Mouse (Mus musculus): Measurements from ENCODE around the gene Aldh1l1. TPM values are rescaled to one million over a fixed set of nuclear protein-coding genes. Genes with fewer than 3 reads are reported as not detected.

Aldh1l1 gene
- total and polyA plus RNA-seq, 2 experiments, result 897 to 1,237 TPM

DNA sequence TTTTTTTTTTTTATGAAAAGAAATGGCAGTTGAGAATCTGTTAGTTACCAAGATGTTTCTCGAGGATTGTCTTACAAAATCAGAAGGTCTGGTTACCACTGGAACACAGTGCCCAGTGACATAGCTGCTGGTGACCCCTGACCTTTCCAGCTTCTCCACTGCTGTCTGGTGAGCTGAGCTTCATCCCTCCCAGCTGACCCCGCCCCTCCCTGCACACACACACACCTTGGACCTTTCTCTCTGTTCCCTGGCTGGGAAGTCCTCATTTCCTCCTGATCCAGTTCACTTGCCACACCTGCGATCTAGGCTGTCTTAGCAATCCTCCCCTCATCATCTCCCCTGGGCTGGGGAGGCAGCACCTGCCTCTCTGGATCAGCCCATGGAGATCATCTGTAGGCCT lies 60.0 kb downstream of the Aldh1l1 start:
- peak; percentile 88 for DNase-seq (ENCODE audit: extremely low read depth, low read depth, low spot score)
- Histone ChIP-seq H3K27me3 (ENCODE audit: control insufficient read depth, insufficient read depth, low read length) (no peaks in the 10 kb centered on the region), H3K36me3 (ENCODE audit: control insufficient read depth, insufficient read depth, low read length) (no peaks in the 10 kb centered on the region), H3K4me1 (ENCODE audit: control insufficient read depth, insufficient read depth, low read length) (peaks cover 48% of the 10 kb centered on the region), H3K9ac (ENCODE audit: low read depth, low read length) (peak overlapping the region; percentile 53), H3K79me2 (ENCODE audit: control insufficient read depth, insufficient read depth, low read length) (peaks cover 10% of the 10 kb centered on the region; the same call in 1 of the 2 replicates), H3K27ac (replicated peaks; ENCODE audit: insufficient read depth, low read depth, low read length) (peak overlapping the region; percentile 97), H3K4me3 (ENCODE audit: insufficient read depth, low read depth, low read length) (no peak overlapping the region)
- no peak for TF ChIP-seq CTCF (IDR thresholded peaks at IDR 0.05; ENCODE audit: low read depth, low read length)
- TF ChIP-seq POLR2A (IDR thresholded peaks at IDR 0.05; ENCODE audit: extremely low read depth, insufficient read depth, low read length), result peak; percentile 30; the same call in 1 of the 2 replicates
- WGBS, result 10% methylated on average over 3 of the region's 3 CpGs

DNA sequence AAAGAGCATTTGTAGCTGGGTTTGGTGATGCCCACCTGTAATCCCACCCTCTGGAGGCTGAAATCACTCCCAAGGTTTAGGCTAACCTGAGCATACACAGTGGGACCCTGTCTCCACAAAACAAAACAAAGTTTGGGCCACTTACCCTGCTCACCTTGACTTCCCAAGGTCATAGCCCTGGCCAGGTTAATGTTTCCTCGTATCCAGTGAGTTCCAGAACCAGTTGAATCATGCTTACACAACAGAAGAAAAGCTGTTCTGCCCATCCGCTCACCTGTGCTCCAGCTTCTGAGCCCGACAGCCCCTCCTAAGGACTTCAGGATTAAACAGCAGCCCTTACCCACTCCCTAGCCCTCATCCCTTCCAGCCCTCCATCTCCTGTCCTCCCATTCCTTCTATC lies 60.8 kb downstream of the Aldh1l1 start:
- DNase-seq (ENCODE audit: extremely low read depth, low read depth, low spot score), result peak; percentile 89
- 34% methylated on average over 3 of the region's 3 CpGs for WGBS
- TF ChIP-seq POLR2A (IDR thresholded peaks at IDR 0.05; ENCODE audit: extremely low read depth, insufficient read depth, low read length), result no peak
- no peak for TF ChIP-seq CTCF (IDR thresholded peaks at IDR 0.05; ENCODE audit: low read depth, low read length)
- peak overlapping the region; percentile 67 for H3K9ac ChIP-seq (ENCODE audit: low read depth, low read length)
- H3K36me3 ChIP-seq (ENCODE audit: control insufficient read depth, insufficient read depth, low read length), result no peaks in the 10 kb centered on the region
- no peak overlapping the region for H3K4me3 ChIP-seq (ENCODE audit: insufficient read depth, low read depth, low read length)
- peaks cover 41% of the 10 kb centered on the region for H3K4me1 ChIP-seq (ENCODE audit: control insufficient read depth, insufficient read depth, low read length)
- H3K27me3 ChIP-seq (ENCODE audit: control insufficient read depth, insufficient read depth, low read length), result no peaks in the 10 kb centered on the region
- H3K27ac ChIP-seq (replicated peaks; ENCODE audit: insufficient read depth, low read depth, low read length), result peak overlapping the region; percentile 97
- peaks cover 13% of the 10 kb centered on the region for H3K79me2 ChIP-seq (ENCODE audit: control insufficient read depth, insufficient read depth, low read length)

DNA sequence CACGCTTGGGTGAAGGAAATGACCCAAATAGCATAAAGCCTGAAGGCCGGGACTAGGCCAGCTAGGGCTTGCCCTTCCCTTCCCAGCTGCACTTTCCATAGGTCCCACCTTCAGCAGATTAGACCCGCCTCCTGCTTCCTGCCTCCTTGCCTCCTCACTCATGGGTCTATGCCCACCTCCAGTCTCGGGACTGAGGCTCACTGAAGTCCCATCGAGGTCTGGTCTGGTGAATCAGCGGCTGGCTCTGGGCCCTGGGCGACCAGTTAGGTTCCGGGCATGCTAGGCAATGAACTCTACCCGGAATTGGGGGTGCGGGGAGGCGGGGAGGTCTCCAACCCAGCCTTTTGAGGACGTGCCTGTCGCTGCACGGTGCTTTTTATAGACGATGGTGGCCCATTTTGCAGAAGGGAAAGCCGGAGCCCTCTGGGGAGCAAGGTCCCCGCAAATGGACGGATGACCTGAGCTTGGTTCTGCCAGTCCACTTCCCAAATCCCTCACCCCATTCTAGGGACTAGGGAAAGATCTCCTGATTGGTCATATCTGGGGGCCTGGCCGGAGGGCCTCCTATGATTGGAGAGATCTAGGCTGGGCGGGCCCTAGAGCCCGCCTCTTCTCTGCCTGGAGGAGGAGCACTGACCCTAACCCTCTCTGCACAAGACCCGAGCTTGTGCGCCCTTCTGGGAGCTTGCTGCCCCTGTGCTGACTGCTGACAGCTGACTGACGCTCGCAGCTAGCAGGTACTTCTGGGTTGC lies 64.1 kb downstream of the Aldh1l1 start:
- Histone ChIP-seq H3K4me3 (ENCODE audit: insufficient read depth, low read depth, low read length) (peak overlapping the region; percentile 63), H3K36me3 (ENCODE audit: control insufficient read depth, insufficient read depth, low read length) (no peaks in the 10 kb centered on the region), H3K27ac (replicated peaks; ENCODE audit: insufficient read depth, low read depth, low read length) (peak overlapping the region; percentile 97), H3K4me1 (ENCODE audit: control insufficient read depth, insufficient read depth, low read length) (peaks cover 36% of the 10 kb centered on the region), H3K27me3 (ENCODE audit: control insufficient read depth, insufficient read depth, low read length) (no peaks in the 10 kb centered on the region), H3K79me2 (ENCODE audit: control insufficient read depth, insufficient read depth, low read length) (peaks cover 16% of the 10 kb centered on the region), H3K9ac (ENCODE audit: low read depth, low read length) (peak overlapping the region; percentile 85)
- 4% methylated on average over 25 of the region's 25 CpGs for WGBS
- peak; percentile 98 for DNase-seq (ENCODE audit: extremely low read depth, low read depth, low spot score)
- TF ChIP-seq POLR2A (IDR thresholded peaks at IDR 0.05; ENCODE audit: extremely low read depth, insufficient read depth, low read length) (peak; percentile 97), CTCF (IDR thresholded peaks at IDR 0.05; ENCODE audit: low read depth, low read length) (no peak)

DNA sequence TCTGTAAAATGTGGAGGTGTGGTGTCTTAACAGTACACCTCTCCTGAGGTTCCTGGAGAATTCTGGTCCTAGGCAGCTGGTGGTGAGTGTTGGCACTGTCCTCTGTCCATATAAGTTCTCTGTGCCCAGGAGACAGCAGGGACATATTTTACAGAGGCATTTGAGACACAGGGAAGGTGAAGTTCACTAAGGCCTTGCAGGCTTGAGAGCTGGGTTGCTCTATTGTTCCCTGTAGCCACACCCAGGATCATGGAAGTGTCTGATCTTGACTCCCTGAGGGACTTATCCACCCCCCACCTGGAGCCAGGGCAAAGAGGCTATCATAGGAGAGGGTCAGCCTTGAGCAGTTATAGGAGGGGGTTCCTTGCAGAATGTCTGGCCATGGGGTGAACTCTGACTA lies 65.0 kb downstream of the Aldh1l1 start:
- Histone ChIP-seq H3K27ac (replicated peaks; ENCODE audit: insufficient read depth, low read depth, low read length) (peak overlapping the region; percentile 97), H3K79me2 (ENCODE audit: control insufficient read depth, insufficient read depth, low read length) (peaks cover 19% of the 10 kb centered on the region), H3K27me3 (ENCODE audit: control insufficient read depth, insufficient read depth, low read length) (no peaks in the 10 kb centered on the region), H3K4me3 (ENCODE audit: insufficient read depth, low read depth, low read length) (peak overlapping the region; percentile 63), H3K9ac (ENCODE audit: low read depth, low read length) (peak overlapping the region; percentile 85), H3K4me1 (ENCODE audit: control insufficient read depth, insufficient read depth, low read length) (peaks cover 39% of the 10 kb centered on the region), H3K36me3 (ENCODE audit: control insufficient read depth, insufficient read depth, low read length) (no peaks in the 10 kb centered on the region)
- TF ChIP-seq CTCF (IDR thresholded peaks at IDR 0.05; ENCODE audit: low read depth, low read length) (no peak), POLR2A (IDR thresholded peaks at IDR 0.05; ENCODE audit: extremely low read depth, insufficient read depth, low read length) (no peak)
- peak; percentile 50 for DNase-seq (ENCODE audit: extremely low read depth, low read depth, low spot score)

DNA sequence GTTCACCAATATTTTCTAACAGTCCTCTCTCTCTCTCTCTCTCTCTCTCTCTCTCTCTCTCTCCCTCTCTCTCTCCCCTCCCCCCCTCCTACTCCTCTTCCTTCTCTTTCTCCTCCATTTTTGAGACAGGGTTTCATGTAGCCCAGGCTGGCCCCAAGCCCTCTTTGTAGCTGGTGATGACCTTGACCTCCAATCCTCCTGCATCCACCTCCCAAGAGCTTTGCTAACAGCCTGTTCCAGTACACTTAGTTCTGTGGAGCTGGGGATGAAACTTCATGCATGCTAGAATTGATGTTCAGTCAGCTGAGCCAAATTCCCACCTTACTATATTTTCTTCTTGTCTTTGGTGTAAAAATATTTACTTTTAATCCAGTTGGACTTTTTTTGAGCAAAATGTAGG lies 67.0 kb downstream of the Aldh1l1 start:
- peaks cover 37% of the 10 kb centered on the region for H3K4me1 ChIP-seq (ENCODE audit: control insufficient read depth, insufficient read depth, low read length)
- no peak for DNase-seq (ENCODE audit: extremely low read depth, low read depth, low spot score)
- TF ChIP-seq CTCF (IDR thresholded peaks at IDR 0.05; ENCODE audit: low read depth, low read length), result no peak
- no peak for TF ChIP-seq POLR2A (IDR thresholded peaks at IDR 0.05; ENCODE audit: extremely low read depth, insufficient read depth, low read length)
- H3K27me3 ChIP-seq (ENCODE audit: control insufficient read depth, insufficient read depth, low read length), result no peaks in the 10 kb centered on the region
- H3K27ac ChIP-seq (replicated peaks; ENCODE audit: insufficient read depth, low read depth, low read length), result peak overlapping the region; percentile 97
- peaks cover 19% of the 10 kb centered on the region for H3K79me2 ChIP-seq (ENCODE audit: control insufficient read depth, insufficient read depth, low read length)
- H3K4me3 ChIP-seq (ENCODE audit: insufficient read depth, low read depth, low read length), result peak overlapping the region; percentile 63
- H3K36me3 ChIP-seq (ENCODE audit: control insufficient read depth, insufficient read depth, low read length), result peaks cover 4% of the 10 kb centered on the region; the same call in 1 of the 2 replicates
- H3K9ac ChIP-seq (ENCODE audit: low read depth, low read length), result peak overlapping the region; percentile 54

DNA sequence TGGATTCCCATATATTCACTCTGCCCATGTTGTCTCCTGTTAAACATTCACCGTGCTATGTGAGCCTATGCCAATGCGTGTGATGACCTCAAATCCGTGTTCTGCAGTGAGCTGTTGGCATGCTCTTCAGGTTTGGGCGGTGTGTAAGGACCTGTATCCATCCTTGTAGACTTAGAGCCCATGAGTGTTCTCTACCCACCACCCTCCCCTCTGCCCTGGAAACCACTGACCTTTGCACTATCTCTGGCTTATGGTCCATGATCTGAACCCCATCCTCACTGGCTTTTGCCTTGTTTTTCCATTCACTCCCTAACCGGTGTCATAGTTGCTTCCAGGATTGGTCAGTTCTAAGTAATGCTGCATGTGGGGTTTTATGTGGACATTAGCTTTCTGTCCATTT lies 67.5 kb downstream of the Aldh1l1 start:
- Histone ChIP-seq H3K4me3 (ENCODE audit: insufficient read depth, low read depth, low read length) (peak overlapping the region; percentile 2), H3K9ac (ENCODE audit: low read depth, low read length) (no peak overlapping the region), H3K27ac (replicated peaks; ENCODE audit: insufficient read depth, low read depth, low read length) (peak overlapping the region; percentile 20), H3K4me1 (ENCODE audit: control insufficient read depth, insufficient read depth, low read length) (peaks cover 40% of the 10 kb centered on the region), H3K27me3 (ENCODE audit: control insufficient read depth, insufficient read depth, low read length) (no peaks in the 10 kb centered on the region), H3K79me2 (ENCODE audit: control insufficient read depth, insufficient read depth, low read length) (peaks cover 22% of the 10 kb centered on the region), H3K36me3 (ENCODE audit: control insufficient read depth, insufficient read depth, low read length) (peaks cover 8% of the 10 kb centered on the region)
- TF ChIP-seq POLR2A (IDR thresholded peaks at IDR 0.05; ENCODE audit: extremely low read depth, insufficient read depth, low read length), result no peak
- TF ChIP-seq CTCF (IDR thresholded peaks at IDR 0.05; ENCODE audit: low read depth, low read length), result no peak
- WGBS, result 21% methylated on average over 5 of the region's 5 CpGs
- peak; percentile 96 for DNase-seq (ENCODE audit: extremely low read depth, low read depth, low spot score)

Data from liver, adult 2 months (tissue).